8 mouse cellular contexts compared by ENCODE assay signal in the genomic region with DNA sequence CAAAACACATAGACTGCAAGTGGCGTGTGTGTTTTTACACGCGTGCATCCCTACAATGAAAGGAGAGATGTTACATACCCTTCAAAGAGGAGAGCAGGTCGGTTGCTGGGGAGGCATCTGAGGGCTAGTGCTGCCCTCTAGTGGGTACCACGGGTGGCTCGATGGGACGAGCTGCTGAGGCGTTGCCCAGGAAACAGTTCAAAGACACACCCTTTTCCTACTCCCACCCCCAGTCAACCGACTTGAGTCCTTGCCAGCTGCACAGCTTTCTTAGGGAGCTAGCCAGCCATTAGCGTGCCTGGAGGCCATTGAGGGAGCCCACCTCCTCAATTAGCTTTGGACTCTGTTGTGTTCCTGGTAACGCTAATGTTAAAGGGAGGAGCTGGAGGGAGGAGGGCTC. TPM values are rescaled to one million over a fixed set of nuclear protein-coding genes. Genes with fewer than 3 reads are reported as not detected.
DNase-seq lines count a peak whose midpoint lies in the region; ATAC-seq and TF ChIP-seq lines count a peak whose summit lies in the region.

No protein-coding gene starts in this region.

- H3K36me3 ChIP-seq in embryonic facial prominence, embryonic 14.5 days (ENCODE audit: control insufficient read depth, insufficient read depth, low read length): no peaks in the 10 kb centered on the region
- no peaks in the 10 kb centered on the region for H3K36me3 ChIP-seq in limb, embryonic 13.5 days
- no peaks in the 10 kb centered on the region for H3K36me3 ChIP-seq in midbrain, embryonic 15.5 days (replicated peaks)

- peak overlapping the region; percentile 17; the same call in 1 of the 2 replicates for H3K9ac ChIP-seq in embryonic facial prominence, embryonic 14.5 days (ENCODE audit: low read depth, low read length)
- no peak overlapping the region; the same call in 1 of the 2 replicates for H3K9ac ChIP-seq in limb, embryonic 13.5 days
- H3K9ac ChIP-seq in midbrain, embryonic 15.5 days: no peak overlapping the region

- peak; percentile 97 for TF ChIP-seq CTCF in bone marrow, adult 2 months (IDR thresholded peaks at IDR 0.05; ENCODE audit: control insufficient read depth, insufficient read depth, low read length)

- under 1% methylated on average over 11 of the region's 11 CpGs for WGBS in bone marrow, adult 2 months
- WGBS in embryonic facial prominence, embryonic 14.5 days: 4% methylated on average over 11 of the region's 11 CpGs
- 3% methylated on average over 11 of the region's 11 CpGs for WGBS in limb, embryonic 13.5 days
- 3% methylated on average over 11 of the region's 11 CpGs for WGBS in midbrain, embryonic 15.5 days

- H3K27ac ChIP-seq in bone marrow, adult 2 months (ENCODE audit: control insufficient read depth, insufficient read depth, low read depth, low read length, poor library complexity): peak overlapping the region; percentile 21; the same call in 1 of the 2 replicates
- no peak overlapping the region for H3K27ac ChIP-seq in embryonic facial prominence, embryonic 14.5 days (replicated peaks; ENCODE audit: low read depth, low read length)
- H3K27ac ChIP-seq in limb, embryonic 13.5 days: no peak overlapping the region
- H3K27ac ChIP-seq in midbrain, embryonic 15.5 days: no peak overlapping the region

- H3K9me3 ChIP-seq in embryonic facial prominence, embryonic 14.5 days (ENCODE audit: control insufficient read depth, low read length): no peaks in the 10 kb centered on the region
- H3K9me3 ChIP-seq in limb, embryonic 13.5 days: no peaks in the 10 kb centered on the region
- no peaks in the 10 kb centered on the region for H3K9me3 ChIP-seq in midbrain, embryonic 15.5 days

- peak; percentile 84 for DNase-seq in A20 (ENCODE audit: low read depth, low spot score)
- DNase-seq in embryonic facial prominence, embryonic 14.5 days (ENCODE audit: low spot score): peak; percentile 94
- DNase-seq in heart, adult 9 months (ENCODE audit: low spot score in 2 of 2): peak; percentile 92 to 93
- peak; percentile 92 for DNase-seq in kidney, adult 9 months
- peak; percentile 76 to 81 for DNase-seq in spleen, adult 18-20 months

- TF ChIP-seq POLR2A in bone marrow, adult 2 months (IDR thresholded peaks at IDR 0.05; ENCODE audit: borderline replicate concordance, control insufficient read depth, low read depth, low read length): peak; percentile 58; the same call in 1 of the 2 replicates

- no peaks in the 10 kb centered on the region for H3K27me3 ChIP-seq in embryonic facial prominence, embryonic 14.5 days (replicated peaks; ENCODE audit: control insufficient read depth, insufficient read depth, low read length)
- no peaks in the 10 kb centered on the region for H3K27me3 ChIP-seq in limb, embryonic 13.5 days
- H3K27me3 ChIP-seq in midbrain, embryonic 15.5 days (replicated peaks): no peaks in the 10 kb centered on the region

- H3K4me2 ChIP-seq in embryonic facial prominence, embryonic 14.5 days (ENCODE audit: low read depth, low read length): peak overlapping the region; percentile 61
- peak overlapping the region; percentile 61 for H3K4me2 ChIP-seq in limb, embryonic 13.5 days (replicated peaks)
- peak overlapping the region; percentile 39 for H3K4me2 ChIP-seq in midbrain, embryonic 15.5 days

- peaks cover 5% of the 10 kb centered on the region for H3K4me1 ChIP-seq in bone marrow, adult 2 months (ENCODE audit: control insufficient read depth, insufficient read depth, low read length)
- H3K4me1 ChIP-seq in embryonic facial prominence, embryonic 14.5 days (ENCODE audit: control insufficient read depth, insufficient read depth, low read length): no peaks in the 10 kb centered on the region
- peaks cover 14% of the 10 kb centered on the region; the same call in 1 of the 2 replicates for H3K4me1 ChIP-seq in limb, embryonic 13.5 days
- H3K4me1 ChIP-seq in midbrain, embryonic 15.5 days: peaks cover 3% of the 10 kb centered on the region; the same call in 1 of the 2 replicates

- ATAC-seq in embryonic facial prominence, embryonic 14.5 days (ENCODE audit: low read depth): peak; percentile 90
- peak; percentile 74 for ATAC-seq in limb, embryonic 13.5 days (ENCODE audit: low FRiP score, low read depth)
- ATAC-seq in midbrain, embryonic 15.5 days (replicated peaks): peak; percentile 81

- H3K4me3 ChIP-seq in bone marrow, adult 2 months (replicated peaks; ENCODE audit: control insufficient read depth, low read depth, low read length): peak overlapping the region; percentile 82
- peak overlapping the region; percentile 30 for H3K4me3 ChIP-seq in embryonic facial prominence, embryonic 14.5 days (ENCODE audit: low read depth, low read length)
- H3K4me3 ChIP-seq in limb, embryonic 13.5 days: peak overlapping the region; percentile 33
- H3K4me3 ChIP-seq in midbrain, embryonic 15.5 days: peak overlapping the region; percentile 20; the same call in 1 of the 2 replicates

RNA-seq across cellular contexts. Expression of a gene that starts 22.8 kb away (rescaled TPM):
- 0.50 and 1.4 TPM in 2 replicates for polyA plus RNA-seq in bone marrow, adult 2 months (2011; ENCODE audit: insufficient read depth, insufficient read length, low replicate concordance, missing spikeins)
- polyA plus RNA-seq in embryonic facial prominence, embryonic 14.5 days (2014; fragmentation: Nextera tagmentation; extraction: Ambion mirVana): 0.79 and 0.84 TPM in 2 replicates
- polyA plus RNA-seq in limb, embryonic 13.5 days (2015; fragmentation: Nextera tagmentation; extraction: Ambion mirVana): 1.5 and 1.9 TPM in 2 replicates
- 0.28 and 0.45 TPM in 2 replicates for polyA plus RNA-seq in midbrain, embryonic 15.5 days (2015; fragmentation: Nextera tagmentation; extraction: Ambion mirVana)

RNA-seq across cellular contexts. Expression of a gene that starts 31.8 kb away (rescaled TPM):
- 27.4 and 42.0 TPM in 2 replicates for polyA plus RNA-seq in bone marrow, adult 2 months (2011; ENCODE audit: insufficient read depth, insufficient read length, low replicate concordance, missing spikeins)
- polyA plus RNA-seq in embryonic facial prominence, embryonic 14.5 days (2014; fragmentation: Nextera tagmentation; extraction: Ambion mirVana): 49.9 and 62.0 TPM in 2 replicates
- polyA plus RNA-seq in limb, embryonic 13.5 days (2015; fragmentation: Nextera tagmentation; extraction: Ambion mirVana): 64.1 and 70.4 TPM in 2 replicates
- 83.9 and 84.3 TPM in 2 replicates for polyA plus RNA-seq in midbrain, embryonic 15.5 days (2015; fragmentation: Nextera tagmentation; extraction: Ambion mirVana)

RNA-seq across cellular contexts. Expression of a gene that starts 54.1 kb away (rescaled TPM):
- 1.3 and 3.5 TPM in 2 replicates for polyA plus RNA-seq in bone marrow, adult 2 months (2011; ENCODE audit: insufficient read depth, insufficient read length, low replicate concordance, missing spikeins)
- polyA plus RNA-seq in embryonic facial prominence, embryonic 14.5 days (2014; fragmentation: Nextera tagmentation; extraction: Ambion mirVana): 5.5 and 9.5 TPM in 2 replicates
- 0.75 and 1.0 TPM in 2 replicates for polyA plus RNA-seq in limb, embryonic 13.5 days (2015; fragmentation: Nextera tagmentation; extraction: Ambion mirVana)
- polyA plus RNA-seq in midbrain, embryonic 15.5 days (2015; fragmentation: Nextera tagmentation; extraction: Ambion mirVana): 0.09 and 0.23 TPM in 2 replicates

Comparison
In these comparisons a context has a peak if more than half of its experiments do, and no peak if none do; other contexts are left out.
1. H3K4me3 ChIP-seq: peak in every context shown above with its lines; median percentile 82 in bone marrow, adult 2 months; 33 in limb, embryonic 13.5 days; 30 in embryonic facial prominence, embryonic 14.5 days; 20 in midbrain, embryonic 15.5 days.